Mouse (Mus musculus): ENCODE data around the gene Tmem150a. TPM values are rescaled to one million over a fixed set of nuclear protein-coding genes. Genes with fewer than 3 reads are reported as not detected.

Gene Tmem150a
- total RNA-seq, 2 experiments from 2014 or later: 9.6 to 11.3 TPM

GRCm38 (mm10) chr6:72367460-72367974 is 12.3 kb downstream of the Tmem150a start:
- no peak overlapping the region for H3K27ac ChIP-seq
- no peak for DNase-seq (ENCODE audit: low spot score in 2 of 2)
- no peak overlapping the region for H3K4me3 ChIP-seq
- TF ChIP-seq CTCF (conservative IDR thresholded peaks at IDR 0.05): no peak

DNA sequence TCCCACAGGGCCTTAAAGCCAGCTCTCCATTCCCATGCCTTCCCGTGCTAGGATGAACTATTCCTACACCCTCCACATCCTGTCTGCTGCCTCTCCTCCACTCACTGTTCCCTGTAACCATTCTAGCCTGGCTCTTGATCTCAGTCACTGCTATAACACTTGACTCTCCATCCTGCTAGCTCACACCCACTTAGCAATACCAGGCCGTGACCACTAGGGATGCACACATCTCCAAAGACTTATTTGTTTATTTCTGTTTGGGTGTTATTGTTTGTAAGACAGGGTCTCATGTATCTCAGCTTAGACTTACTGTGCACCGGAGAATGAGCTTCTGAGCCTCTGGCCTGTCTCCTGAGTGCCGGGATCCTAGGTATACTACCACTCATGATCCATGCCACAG is 14.3 kb downstream of the Tmem150a start:
- peak; percentile 44 for TF ChIP-seq CTCF (conservative IDR thresholded peaks at IDR 0.05)
- DNase-seq (ENCODE audit: low spot score in 2 of 2): no peak
- no peak overlapping the region for H3K4me3 ChIP-seq
- H3K27ac ChIP-seq: no peak overlapping the region

DNA sequence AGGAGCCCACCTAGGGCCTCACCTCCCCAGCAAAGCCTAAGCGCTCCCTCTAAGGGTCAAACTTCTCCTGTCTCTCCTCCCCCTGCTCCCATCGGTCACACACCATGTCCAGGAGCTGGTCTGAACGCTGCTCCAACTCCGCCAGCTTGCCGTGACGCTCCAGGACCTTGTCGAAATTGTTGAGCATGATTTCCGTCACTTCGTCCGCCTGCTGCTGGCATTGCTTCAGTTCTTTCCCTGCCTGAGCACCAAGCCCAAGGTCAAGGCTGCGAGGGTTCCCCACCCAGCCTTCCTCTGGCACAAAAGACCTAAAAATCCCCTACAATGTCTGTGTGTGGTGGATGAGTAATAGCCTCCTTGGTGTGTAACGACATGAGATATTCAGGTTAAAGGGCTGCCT is 14.8 kb downstream of the Tmem150a start:
- no peak overlapping the region for H3K4me3 ChIP-seq
- no peak for TF ChIP-seq CTCF (conservative IDR thresholded peaks at IDR 0.05)
- no peak for DNase-seq (ENCODE audit: low spot score in 2 of 2)
- no peak overlapping the region for H3K27ac ChIP-seq

DNA sequence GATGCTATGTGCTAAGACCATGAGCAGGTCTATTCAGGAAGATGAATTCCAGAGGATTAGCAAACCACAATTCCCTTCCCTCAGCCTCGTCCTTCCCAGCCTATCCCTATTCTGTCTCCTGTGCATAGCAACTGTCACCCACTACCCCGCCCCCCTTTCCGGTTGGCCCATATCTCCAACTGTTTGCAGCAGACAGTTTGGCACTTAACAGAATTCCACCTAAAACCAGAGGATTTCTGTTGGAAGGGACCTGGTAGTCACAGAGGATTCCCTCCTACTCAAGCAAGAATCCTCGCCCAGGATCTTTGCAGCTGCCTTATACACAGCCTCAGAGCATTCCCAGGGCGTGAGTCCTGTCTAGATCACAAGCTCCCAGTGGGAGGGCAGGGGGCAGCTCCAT is 15.9 kb downstream of the Tmem150a start:
- Histone ChIP-seq H3K27ac (peak overlapping the region; percentile 65; the same call in 1 of the 2 replicates), H3K4me3 (no peak overlapping the region)
- TF ChIP-seq CTCF (conservative IDR thresholded peaks at IDR 0.05): no peak
- DNase-seq (ENCODE audit: low spot score in 2 of 2): peak; percentile 57 to 63

- no peak for TF ChIP-seq CTCF (conservative IDR thresholded peaks at IDR 0.05)
- H3K27ac ChIP-seq: peak overlapping the region; percentile 65; the same call in 1 of the 2 replicates
These were observed 16.3 kb downstream of the Tmem150a start for GRCm38 (mm10) chr6:72371571-72371970.

GRCm38 (mm10) chr6:72373184-72373583 is 17.9 kb downstream of the Tmem150a start:
- no peak for DNase-seq (ENCODE audit: low spot score in 2 of 2)
- no peak for TF ChIP-seq CTCF (conservative IDR thresholded peaks at IDR 0.05)
- H3K4me3 ChIP-seq: no peak overlapping the region

More at GRCm38 (mm10) chr6:72371571-72371970, 16.3 kb downstream of the Tmem150a start:
- DNase-seq (ENCODE audit: low spot score in 2 of 2): no peak
- no peak overlapping the region for H3K4me3 ChIP-seq

GRCm38 (mm10) chr6:72374206-72374605 is 19.0 kb downstream of the Tmem150a start:
- Histone ChIP-seq H3K4me3 (no peak overlapping the region), H3K27ac (no peak overlapping the region)
- no peak for DNase-seq (ENCODE audit: low spot score in 2 of 2)
- no peak for TF ChIP-seq CTCF (conservative IDR thresholded peaks at IDR 0.05)

More at GRCm38 (mm10) chr6:72373184-72373583, 17.9 kb downstream of the Tmem150a start:
- no peak overlapping the region for H3K27ac ChIP-seq

- TF ChIP-seq CTCF (conservative IDR thresholded peaks at IDR 0.05): no peak
- DNase-seq (ENCODE audit: low spot score in 2 of 2): no peak
- Histone ChIP-seq H3K27ac (no peak overlapping the region), H3K4me3 (no peak overlapping the region)
These were observed 19.7 kb downstream of the Tmem150a start for GRCm38 (mm10) chr6:72374820-72375563.

DNA sequence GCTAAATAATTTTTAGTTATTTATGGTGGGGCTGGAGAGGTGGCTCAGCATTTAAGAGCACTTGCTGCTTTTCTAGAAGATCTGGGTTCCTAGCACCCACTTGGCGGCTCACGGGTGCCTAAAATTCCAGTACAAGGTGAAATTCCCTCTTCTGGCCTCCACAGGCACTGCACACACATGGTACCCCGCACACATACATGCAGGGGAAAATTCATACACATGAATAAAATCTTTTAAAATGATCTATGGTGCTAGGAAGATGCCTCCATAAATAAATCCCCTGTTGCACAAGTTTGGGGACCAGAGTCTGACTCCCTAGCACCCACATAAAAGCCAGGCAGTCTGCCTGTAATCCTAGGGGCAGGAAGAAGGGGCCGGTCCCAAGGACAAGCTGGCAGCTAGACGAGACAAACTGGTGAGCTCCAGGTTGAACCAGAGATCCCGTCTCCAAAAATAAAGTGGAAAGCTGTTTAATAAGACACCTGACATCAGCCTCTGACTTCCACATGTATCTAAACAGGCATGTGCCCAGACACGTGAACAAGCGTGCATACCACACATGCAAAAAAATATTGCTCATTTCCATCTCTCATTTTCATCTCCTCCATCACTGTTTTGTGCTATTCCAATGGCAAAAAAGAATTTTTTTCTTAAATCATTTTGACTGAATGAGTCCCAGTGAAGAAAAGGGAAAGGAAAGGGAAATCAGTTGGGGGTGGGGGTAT is 23.4 kb downstream of the Tmem150a start:
- no peak overlapping the region for H3K4me3 ChIP-seq
- H3K27ac ChIP-seq: no peak overlapping the region
- DNase-seq (ENCODE audit: low spot score in 2 of 2): no peak
- TF ChIP-seq CTCF (conservative IDR thresholded peaks at IDR 0.05): peak; percentile 11

- Histone ChIP-seq H3K4me3 (peak overlapping the region; percentile 59), H3K27ac (peak overlapping the region; percentile 63; the same call in 1 of the 2 replicates)
- no peak for TF ChIP-seq CTCF (conservative IDR thresholded peaks at IDR 0.05)
- no peak for DNase-seq (ENCODE audit: low spot score in 2 of 2)
These were observed 24.3 kb downstream of the Tmem150a start for GRCm38 (mm10) chr6:72379377-72380130.

DNA sequence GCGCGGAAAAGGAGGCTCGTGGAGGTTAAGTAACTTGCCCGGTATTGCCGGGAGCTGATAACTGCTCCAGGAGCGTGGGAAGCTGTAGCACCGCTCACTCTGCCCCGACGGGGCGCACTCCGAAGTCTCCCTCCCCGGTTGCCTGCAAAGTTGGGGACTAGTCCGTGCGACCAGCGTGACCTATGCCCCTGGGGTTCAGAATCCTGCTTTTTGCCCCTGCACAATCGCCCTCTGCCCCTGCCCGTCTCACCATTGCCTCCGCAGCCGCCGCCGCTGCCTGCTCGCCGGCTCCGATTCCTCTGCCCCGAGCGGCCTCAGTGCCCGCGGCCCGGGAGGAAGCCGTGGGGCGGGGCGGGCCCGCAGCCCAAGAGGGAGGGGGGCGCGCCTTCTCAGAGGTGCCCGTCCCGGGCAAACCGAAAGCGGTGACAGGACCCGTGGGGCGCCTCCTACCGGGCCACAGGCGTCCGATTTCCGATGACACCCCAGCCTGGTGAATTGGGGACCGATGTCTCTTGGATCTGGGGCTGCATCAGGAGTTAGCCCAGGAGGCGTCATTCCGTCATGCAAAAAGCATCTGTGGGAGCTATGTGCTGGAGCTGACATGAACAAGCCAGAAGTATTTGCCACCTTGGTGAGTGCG is 25.0 kb downstream of the Tmem150a start, which contains the start of gene Vamp5:
Gene Vamp5 (minus strand): TSS at position 338 of the 640 bp plus-strand sequence.
- H3K27ac ChIP-seq: peak within 1 kb of the TSS; percentile 63; the same call in 1 of the 2 replicates
- H3K4me3 ChIP-seq: peak within 1 kb of the TSS; percentile 59
- DNase-seq (ENCODE audit: low spot score in 2 of 2): no peak
- peak; percentile 68 for TF ChIP-seq CTCF (conservative IDR thresholded peaks at IDR 0.05)

DNA sequence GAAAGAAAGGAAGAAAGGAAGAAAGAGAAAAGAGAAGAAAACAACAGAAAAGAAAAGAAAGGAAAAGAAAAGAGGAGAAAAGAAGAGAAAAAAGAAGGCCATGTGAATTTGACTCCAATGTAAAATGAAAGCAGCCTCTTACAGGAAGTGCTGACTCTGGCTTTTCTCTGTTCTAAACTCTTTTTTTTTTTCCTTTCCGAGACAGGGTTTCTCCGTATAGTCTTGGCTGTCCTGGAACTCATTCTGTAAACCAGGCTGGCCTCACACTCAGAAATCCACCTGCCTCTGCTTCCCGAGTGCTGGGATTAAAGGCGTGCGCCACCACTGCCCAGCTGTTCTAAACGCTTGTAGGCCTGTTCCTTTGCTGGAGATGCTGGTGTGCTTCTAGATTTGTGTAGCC is 27.2 kb downstream of the Tmem150a start:
- no peak for DNase-seq (ENCODE audit: low spot score in 2 of 2)
- Histone ChIP-seq H3K27ac (no peak overlapping the region), H3K4me3 (no peak overlapping the region)
- no peak for TF ChIP-seq CTCF (conservative IDR thresholded peaks at IDR 0.05)

All from layer of hippocampus, adult 2 months (tissue).